Mouse (Mus musculus) liver, embryonic 14.5 days (tissue): ENCODE results near the gene Ube2e1.

Experiments used
- CTCF ChIP-seq: IDR thresholded peaks from 2 replicates; pipeline ENCODE4 v1.5.1; 2016; ENCODE audit warnings: antibody characterized with exemption, low read depth, control low read depth
- EP300 ChIP-seq: IDR thresholded peaks from 2 replicates; pipeline ENCODE4 v1.6.1; 2016; ENCODE audit warnings: antibody characterized with exemption, low read depth

DNA sequence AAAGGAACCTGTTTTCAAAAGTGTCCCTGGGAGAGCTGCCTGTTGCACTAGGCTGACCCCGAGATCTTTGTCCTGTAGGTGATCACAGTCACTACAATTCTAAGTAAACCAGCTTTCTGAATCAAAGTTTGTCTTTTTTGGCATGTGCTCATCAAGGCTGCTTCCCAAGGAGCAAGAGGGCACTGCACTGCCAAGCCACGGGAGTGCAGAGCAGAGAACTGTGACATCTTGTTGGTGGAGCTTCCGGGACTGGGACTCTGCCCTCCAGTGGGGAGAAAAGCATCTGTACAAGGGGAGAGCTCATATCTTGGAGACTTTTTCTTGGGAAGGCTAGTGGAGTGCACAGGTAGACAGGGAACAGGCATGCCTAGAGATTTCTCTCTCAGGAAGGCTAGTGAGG, 21.9 kb upstream of the Ube2e1 start:
- no peak for TF ChIP-seq CTCF
- no peak for TF ChIP-seq EP300
